Mouse (Mus musculus) hindbrain, embryonic 13.5 days (tissue): ENCODE measurements around the gene Sp4. TPM values are rescaled to one million over a fixed set of nuclear protein-coding genes. Genes with fewer than 3 reads are reported as not detected.
A peak's percentile ranks its signal among the peaks of the same experiment; 100 is the strongest.

ENCODE experiments used
- ATAC-seq: fragments of 200-750 bp; cut with Nextera tagmentation; 2 replicates; pipeline ENCODE4 v1.8.0; 2017; ENCODE audit warnings: moderate TSS enrichment; ENCODE audit not compliant: low FRiP score
- H3K27ac ChIP-seq: fragments of 300-500 bp; sonication (generic); 2 replicates; pipeline ENCODE4 v1.5.1; 2015; ENCODE audit warnings: inconsistent platforms, mild to moderate bottlenecking, moderate library complexity
- H3K27me3 ChIP-seq: fragments of 300-500 bp; sonication (generic); 2 replicates; pipeline ENCODE4 v1.6.1; 2015; ENCODE audit warnings: mild to moderate bottlenecking, inconsistent platforms
- H3K36me3 ChIP-seq: fragments of 300-500 bp; sonication (generic); 2 replicates; pipeline ENCODE4 v1.6.1; 2015; ENCODE audit warnings: mild to moderate bottlenecking, inconsistent platforms
- H3K4me1 ChIP-seq: fragments of 300-500 bp; sonication (generic); replicated peaks from 2 replicates; pipeline ENCODE4 v1.6.1; 2015; ENCODE audit warnings: inconsistent platforms
- H3K4me2 ChIP-seq: fragments of 300-500 bp; sonication (generic); 2 replicates; pipeline ENCODE4 v1.6.1; 2015; ENCODE audit warnings: inconsistent platforms, mild to moderate bottlenecking, moderate library complexity
- H3K4me3 ChIP-seq: fragments of 300-500 bp; sonication (generic); 2 replicates; pipeline ENCODE4 v1.5.1; 2015; ENCODE audit warnings: mild to moderate bottlenecking, inconsistent platforms
- H3K9ac ChIP-seq: fragments of 300-500 bp; sonication (generic); 2 replicates; pipeline ENCODE4 v1.6.1; 2015; ENCODE audit warnings: mild to moderate bottlenecking, inconsistent platforms
- H3K9me3 ChIP-seq: fragments of 300-500 bp; sonication (generic); 2 replicates; pipeline ENCODE4 v1.6.1; 2016; ENCODE audit warnings: inconsistent platforms
- WGBS: fragments of 180-500 bp; shearing (Covaris S2); methylation state at CpG from one replicate; pipeline ENCODE4 v1.1.7; 2015; 5-methylcytosine and 5-hydroxymethylcytosine counted together
- polyA plus RNA-seq: library from polyadenylated mRNA; unstranded; fragments of >200 nt; fragmentation: Nextera tagmentation; extraction: Ambion mirVana; gene quantifications from 2 replicates; pipeline ENCODE4 v1.2.1, GENCODE M21; 2015

Gene Sp4
- polyA plus RNA-seq, 1 experiment from 2014 or later: 22.1 TPM

DNA sequence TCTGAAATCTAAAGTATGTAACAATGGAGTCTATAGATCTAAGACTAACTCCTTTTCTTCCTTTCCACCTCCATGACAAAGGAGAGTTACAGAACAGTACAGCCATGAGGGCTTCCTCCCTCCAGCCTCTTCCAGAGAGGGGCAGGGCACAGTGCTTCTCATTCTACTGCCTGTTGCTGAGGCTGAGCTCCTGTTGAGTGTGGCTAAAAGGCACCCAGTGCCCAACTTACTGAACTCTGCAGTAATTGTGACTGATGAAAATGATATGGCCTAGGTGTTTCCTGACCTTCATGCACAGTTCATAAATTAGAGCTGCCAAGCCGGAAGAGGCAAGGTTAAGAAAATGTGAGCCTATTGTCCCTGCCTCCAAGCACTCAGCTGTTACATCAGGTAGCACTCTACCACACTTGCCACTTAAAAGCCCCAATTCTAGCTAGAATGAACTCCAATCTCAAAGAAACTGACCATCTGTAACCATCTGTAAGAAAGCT, 45.9 kb downstream of the Sp4 start:
- ATAC-seq: no peak
- Histone ChIP-seq H3K36me3 (peaks cover 9% of the 10 kb centered on the region), H3K9me3 (no peaks in the 10 kb centered on the region), H3K9ac (no peak overlapping the region), H3K4me2 (no peak overlapping the region), H3K4me3 (no peak overlapping the region), H3K27me3 (no peaks in the 10 kb centered on the region), H3K27ac (no peak overlapping the region), H3K4me1 (no peaks in the 10 kb centered on the region)
- 69% methylated on average over 1 of the region's 1 CpGs for WGBS

DNA sequence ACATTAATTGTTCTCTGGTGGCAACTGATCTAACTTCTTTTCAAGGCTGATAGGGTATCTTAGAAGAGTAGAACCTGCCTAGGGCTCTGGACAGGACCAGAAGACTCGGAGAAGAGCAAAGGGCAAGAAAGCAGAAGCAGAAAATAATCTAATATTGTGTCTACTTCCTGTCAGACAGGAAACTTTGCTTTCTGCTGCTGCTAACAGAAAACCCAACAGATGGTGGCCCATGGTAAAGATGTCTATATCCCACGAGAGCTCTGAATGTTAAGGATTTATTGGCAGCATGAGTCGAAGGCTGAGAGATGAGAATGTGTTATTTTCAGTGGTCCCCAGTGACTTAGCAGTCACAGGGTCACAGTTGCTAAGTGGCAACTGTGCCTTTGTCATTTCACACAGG, 80.1 kb downstream of the Sp4 start:
- no peaks in the 10 kb centered on the region for H3K27me3 ChIP-seq
- H3K4me2 ChIP-seq: no peak overlapping the region
- WGBS: 65% methylated on average over 3 of the region's 3 CpGs
- H3K9ac ChIP-seq: no peak overlapping the region
- no peaks in the 10 kb centered on the region for H3K4me1 ChIP-seq
- no peak for ATAC-seq
- H3K27ac ChIP-seq: no peak overlapping the region
- no peaks in the 10 kb centered on the region for H3K36me3 ChIP-seq
- no peak overlapping the region for H3K4me3 ChIP-seq
- H3K9me3 ChIP-seq: no peaks in the 10 kb centered on the region

DNA sequence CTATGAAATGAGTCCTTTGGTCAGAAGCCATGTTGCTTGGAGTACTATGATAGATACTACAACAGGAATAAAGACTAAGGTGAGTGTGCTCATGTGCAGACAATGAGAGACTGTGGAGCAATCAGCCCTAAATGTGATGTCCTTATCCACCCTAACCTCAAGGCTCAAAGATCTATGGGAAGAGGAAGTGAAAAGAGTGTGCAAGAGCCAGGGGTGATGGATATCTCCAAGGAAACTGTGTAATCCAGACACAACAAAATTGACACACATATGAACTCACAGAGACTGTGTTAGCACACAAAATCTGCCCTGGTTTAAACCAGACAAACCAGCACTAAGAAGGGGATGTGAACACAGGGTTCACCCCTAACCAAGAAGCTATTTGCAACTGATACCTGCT, 81.2 kb downstream of the Sp4 start:
- Histone ChIP-seq H3K4me3 (no peak overlapping the region), H3K4me2 (no peak overlapping the region), H3K9me3 (no peaks in the 10 kb centered on the region), H3K27me3 (no peaks in the 10 kb centered on the region), H3K27ac (no peak overlapping the region), H3K9ac (no peak overlapping the region), H3K4me1 (no peaks in the 10 kb centered on the region), H3K36me3 (no peaks in the 10 kb centered on the region)
- no peak for ATAC-seq

DNA sequence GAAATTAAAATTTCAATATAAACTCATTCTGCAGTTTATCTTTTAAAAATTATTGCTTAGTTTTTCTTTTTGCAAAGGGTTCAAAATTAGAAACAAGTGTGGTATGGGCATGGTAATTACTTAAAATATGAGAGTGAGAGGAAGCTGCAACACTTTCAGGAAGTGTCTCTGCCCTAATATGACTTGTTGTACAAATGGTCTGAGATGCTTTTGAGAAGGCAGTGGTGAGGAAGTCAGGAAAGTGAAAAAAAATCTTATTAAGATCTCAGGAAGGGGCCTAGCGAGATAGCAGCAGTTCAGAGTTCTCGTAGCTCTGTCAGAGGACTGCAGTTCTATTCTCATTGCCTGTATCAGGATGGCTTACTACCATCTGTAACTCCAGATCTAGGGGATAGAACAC, 89.1 kb downstream of the Sp4 start:
- no peaks in the 10 kb centered on the region for H3K4me1 ChIP-seq
- no peaks in the 10 kb centered on the region for H3K36me3 ChIP-seq
- H3K4me2 ChIP-seq: no peak overlapping the region
- H3K9ac ChIP-seq: no peak overlapping the region
- H3K27ac ChIP-seq: no peak overlapping the region
- no peak for ATAC-seq
- no peaks in the 10 kb centered on the region for H3K27me3 ChIP-seq
- no peaks in the 10 kb centered on the region for H3K9me3 ChIP-seq
- H3K4me3 ChIP-seq: no peak overlapping the region
- 91% methylated on average over 2 of the region's 2 CpGs for WGBS

DNA sequence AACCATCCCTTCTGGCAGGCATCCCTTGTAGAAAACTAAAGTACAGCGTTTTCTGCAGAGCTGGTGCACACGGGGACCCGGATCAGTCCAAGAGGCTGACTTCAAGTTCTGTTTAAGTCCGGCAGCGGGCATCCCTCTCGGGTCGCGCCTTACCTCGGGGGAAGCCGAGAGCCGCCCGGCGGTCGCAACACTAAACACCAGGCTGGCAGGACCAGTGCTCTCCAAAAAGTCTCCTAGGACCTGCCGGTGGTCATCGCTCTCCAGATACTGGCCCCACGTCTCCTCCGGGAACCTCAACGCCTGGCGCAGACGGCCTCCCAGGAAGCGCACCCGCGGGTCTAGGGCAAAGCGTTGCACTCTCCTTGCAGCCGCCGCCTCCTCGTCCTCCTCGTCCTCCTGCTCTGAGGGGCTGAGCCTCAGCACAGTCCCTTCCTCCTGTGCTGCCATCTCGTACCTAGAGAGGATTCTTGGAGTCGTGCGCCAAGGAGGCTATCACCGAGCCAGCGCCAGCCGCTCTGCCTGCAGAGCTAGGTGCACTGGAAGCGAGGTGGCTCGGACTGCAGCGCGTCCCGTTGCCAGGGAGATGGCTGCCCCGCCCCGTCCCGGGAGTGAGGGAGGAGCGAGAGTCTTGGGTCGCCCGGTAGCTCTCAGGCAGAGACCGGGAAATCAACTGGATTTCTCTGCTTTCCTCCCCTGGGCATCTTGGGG, 102.7 kb downstream of the Sp4 start, which contains the start of gene Dnah11:
TSS of gene Dnah11 (minus strand) at position 658 of the 708 bp plus-strand sequence.
- Histone ChIP-seq H3K27me3 (peaks cover 64% of the 10 kb centered on the region), H3K9ac (peak within 1 kb of the TSS; percentile 68), H3K4me1 (peaks cover 11% of the 10 kb centered on the region), H3K9me3 (no peaks in the 10 kb centered on the region), H3K36me3 (no peaks in the 10 kb centered on the region), H3K4me2 (peak within 1 kb of the TSS; percentile 90), H3K27ac (no peak within 1 kb of the TSS; the same call in 1 of the 2 replicates), H3K4me3 (peak within 1 kb of the TSS; percentile 50)
- under 1% methylated on average over 47 of the region's 47 CpGs for WGBS
- peak; percentile 98 for ATAC-seq

DNA sequence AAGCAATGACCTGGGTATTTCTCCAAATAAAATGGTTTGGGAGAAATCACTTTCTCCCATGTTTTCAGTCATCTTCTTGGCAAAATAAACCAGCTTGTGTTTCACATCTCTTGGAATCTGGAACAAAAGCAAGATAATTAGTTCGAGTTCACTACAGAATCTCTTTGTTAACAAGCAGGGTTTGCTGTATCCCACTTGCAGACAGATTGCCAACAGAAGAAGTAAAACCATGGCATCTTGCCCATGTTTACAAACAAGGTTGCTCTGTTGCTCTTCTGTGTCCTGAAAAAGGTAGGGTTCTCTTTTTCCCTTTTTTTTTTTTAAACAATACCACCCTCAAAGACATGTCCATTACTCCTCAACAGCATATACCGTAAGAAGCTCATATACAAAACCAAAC, 104.7 kb downstream of the Sp4 start:
- Histone ChIP-seq H3K9ac (no peak overlapping the region), H3K27ac (no peak overlapping the region), H3K4me1 (peaks cover 11% of the 10 kb centered on the region), H3K9me3 (no peaks in the 10 kb centered on the region), H3K27me3 (peaks cover 74% of the 10 kb centered on the region), H3K4me2 (no peak overlapping the region), H3K36me3 (no peaks in the 10 kb centered on the region), H3K4me3 (no peak overlapping the region)
- WGBS: 71% methylated on average over 2 of the region's 2 CpGs
- no peak for ATAC-seq

DNA sequence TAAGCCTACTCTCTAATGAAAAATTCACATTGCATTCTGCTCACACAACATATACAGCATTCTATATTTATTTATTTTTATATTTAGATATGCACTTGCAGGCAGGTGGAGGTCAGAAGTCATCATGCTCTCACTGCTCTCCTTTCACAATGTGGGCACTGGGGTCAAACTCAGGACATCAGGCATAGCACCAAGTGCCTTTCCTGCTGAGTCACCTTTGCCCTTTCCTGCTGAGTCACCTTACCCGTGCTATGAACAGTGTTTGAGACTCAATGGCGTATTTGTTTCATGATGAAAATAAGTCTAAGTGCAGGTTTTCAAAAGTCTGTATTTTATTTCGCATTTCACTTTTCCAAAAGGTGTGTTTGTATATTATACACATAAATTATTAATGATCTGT, 111.7 kb downstream of the Sp4 start:
- Histone ChIP-seq H3K4me3 (no peak overlapping the region), H3K9me3 (no peaks in the 10 kb centered on the region), H3K4me1 (peaks cover 8% of the 10 kb centered on the region), H3K4me2 (no peak overlapping the region), H3K36me3 (no peaks in the 10 kb centered on the region), H3K27ac (no peak overlapping the region), H3K9ac (no peak overlapping the region), H3K27me3 (peaks cover 51% of the 10 kb centered on the region)
- no peak for ATAC-seq
- WGBS: 72% methylated on average over 3 of the region's 3 CpGs

DNA sequence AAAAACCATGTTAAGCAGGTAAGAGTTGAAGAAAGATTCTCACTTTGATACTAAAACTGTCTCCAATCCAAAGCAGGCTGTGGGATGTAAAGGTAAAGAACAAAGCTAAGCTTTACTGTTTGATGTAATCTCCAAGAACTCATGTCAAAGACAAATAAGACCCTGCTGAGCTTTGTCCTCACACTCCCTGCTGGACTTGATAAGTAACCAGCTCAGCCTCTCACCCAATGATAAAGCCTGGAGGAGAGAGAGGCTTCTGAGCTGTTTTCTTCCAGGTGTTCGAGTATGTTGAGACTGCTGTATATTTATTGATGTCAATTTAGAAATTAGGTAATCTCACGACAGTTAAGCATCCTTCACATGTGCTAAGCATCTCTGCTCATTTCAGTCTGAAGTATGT, 113.6 kb downstream of the Sp4 start:
- H3K4me1 ChIP-seq: peaks cover 8% of the 10 kb centered on the region
- WGBS: 38% methylated on average over 2 of the region's 2 CpGs

DNA sequence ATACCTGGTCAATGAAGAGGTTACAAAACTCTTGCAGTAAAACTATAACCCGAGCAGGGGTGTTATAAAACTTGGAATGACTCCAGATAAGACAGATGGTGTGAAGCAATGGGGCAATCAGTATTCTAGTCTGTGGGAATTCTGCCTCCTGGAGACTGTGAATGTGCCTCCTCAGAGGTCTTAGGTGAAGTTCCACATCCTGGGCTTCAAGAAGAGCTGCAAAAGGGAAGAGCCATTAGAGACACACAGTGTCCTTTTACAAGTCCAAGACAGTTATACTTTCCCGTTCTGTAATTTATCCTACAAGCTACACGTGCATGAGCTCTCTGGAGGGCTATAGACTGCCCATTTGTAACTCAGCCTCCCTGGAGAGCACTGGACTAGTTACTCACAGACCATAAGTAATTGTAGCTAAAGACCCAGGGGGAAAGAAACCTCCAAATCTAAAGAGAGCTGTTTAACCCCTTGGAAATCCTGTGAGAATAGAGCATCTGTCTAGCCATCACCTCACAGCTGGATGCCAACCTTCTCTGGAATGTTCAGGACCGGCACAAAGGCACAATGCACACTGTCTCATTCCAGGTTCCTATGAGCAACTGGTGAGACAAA, 114.3 kb downstream of the Sp4 start:
- H3K4me2 ChIP-seq: no peak overlapping the region
- no peak overlapping the region for H3K9ac ChIP-seq
- 8% methylated on average over 4 of the region's 4 CpGs for WGBS
- H3K4me1 ChIP-seq: peaks cover 8% of the 10 kb centered on the region
- peaks cover 34% of the 10 kb centered on the region for H3K27me3 ChIP-seq
- no peak overlapping the region for H3K27ac ChIP-seq
- H3K9me3 ChIP-seq: no peaks in the 10 kb centered on the region
- no peak overlapping the region for H3K4me3 ChIP-seq
- no peak for ATAC-seq
- no peaks in the 10 kb centered on the region for H3K36me3 ChIP-seq

More for the DNA sequence above, 113.6 kb downstream of the Sp4 start:
- H3K27me3 ChIP-seq: peaks cover 35% of the 10 kb centered on the region
- H3K36me3 ChIP-seq: no peaks in the 10 kb centered on the region
- H3K9me3 ChIP-seq: no peaks in the 10 kb centered on the region
- ATAC-seq: no peak
- H3K9ac ChIP-seq: no peak overlapping the region
- no peak overlapping the region for H3K4me3 ChIP-seq
- H3K4me2 ChIP-seq: no peak overlapping the region
- no peak overlapping the region for H3K27ac ChIP-seq

DNA sequence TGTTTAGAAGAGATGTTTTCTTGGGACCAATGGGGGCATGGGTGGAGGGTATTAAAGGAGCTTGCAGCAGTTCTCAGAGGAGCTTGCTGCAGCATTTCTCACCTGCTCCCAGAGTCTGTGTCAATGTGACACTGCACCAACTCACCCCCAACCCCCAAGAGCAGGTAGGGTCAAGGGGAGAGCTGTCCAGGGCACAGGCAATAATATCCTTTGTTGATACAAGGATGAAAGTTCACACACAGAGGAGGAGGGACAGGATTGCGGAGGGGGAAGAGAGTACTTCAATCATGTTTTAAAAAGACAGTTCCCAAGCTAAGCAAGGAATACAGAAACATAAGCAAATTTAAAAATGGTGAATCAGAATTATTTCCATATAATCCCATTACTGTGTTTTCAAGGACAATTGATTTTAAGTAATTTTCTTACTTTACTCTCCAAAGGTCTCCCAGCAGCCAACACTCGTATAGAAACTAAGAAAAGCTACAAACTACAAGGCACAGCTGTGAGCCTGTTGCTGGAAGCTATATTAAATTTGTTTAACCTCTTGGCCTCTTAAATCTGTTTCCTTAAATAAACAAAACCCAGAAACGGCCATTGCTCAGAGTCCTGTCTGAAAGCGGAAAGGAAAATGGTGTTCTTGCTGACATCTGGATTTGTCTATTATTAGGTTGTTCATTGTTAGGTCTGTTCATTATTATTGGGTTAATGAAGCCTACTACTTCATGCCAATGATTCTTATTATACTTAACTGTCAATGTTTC, 114.9 kb downstream of the Sp4 start:
- no peak for ATAC-seq
- Histone ChIP-seq H3K4me1 (peaks cover 8% of the 10 kb centered on the region), H3K27ac (no peak overlapping the region), H3K27me3 (peaks cover 35% of the 10 kb centered on the region), H3K36me3 (no peaks in the 10 kb centered on the region), H3K9me3 (no peaks in the 10 kb centered on the region), H3K4me2 (no peak overlapping the region), H3K9ac (no peak overlapping the region), H3K4me3 (no peak overlapping the region)
- WGBS: 39% methylated on average over 4 of the region's 4 CpGs
